Mouse (Mus musculus) c-Kit-positive CD71-positive TER-119-positive erythroid progenitor cells, embryonic 14.5 days (primary cell): Measurements from ENCODE around the gene Stim1.

Experiments used
- DNase-seq: peaks from one replicate; pipeline ENCODE4 v3.0.0-alpha.2; 2013; ENCODE audit warnings: low spot score

Stim1 gene

GRCm38 (mm10) chr7:102267601-102268394 is at the start of gene Stim1:
Gene Stim1 (plus strand): TSS chr7:102267806.
- DNase-seq: peak; percentile 75

DNA sequence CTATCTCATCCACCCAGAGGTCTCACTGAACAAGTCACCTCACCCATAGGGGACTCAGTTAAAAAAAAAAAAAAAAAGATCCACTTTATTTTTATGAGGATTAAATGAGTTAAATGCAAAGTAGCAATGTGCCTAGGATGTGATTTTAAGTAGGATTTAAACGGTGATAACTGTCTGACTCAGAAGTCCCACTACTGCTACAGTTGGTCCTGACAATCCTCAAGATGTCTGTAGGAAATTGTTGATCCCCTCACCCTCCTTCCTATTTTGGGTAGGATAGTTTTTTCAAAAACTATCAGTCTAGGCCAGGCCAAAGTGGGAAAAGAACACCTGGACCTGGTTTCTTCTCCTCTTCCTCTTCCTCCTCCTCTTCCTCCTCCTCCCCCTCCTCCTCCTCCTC is 45.7 kb upstream of the Stim1 start:
- DNase-seq: no peak

- no peak for DNase-seq
These were observed 45.3 kb upstream of the Stim1 start for GRCm38 (mm10) chr7:102222336-102222735.

DNA sequence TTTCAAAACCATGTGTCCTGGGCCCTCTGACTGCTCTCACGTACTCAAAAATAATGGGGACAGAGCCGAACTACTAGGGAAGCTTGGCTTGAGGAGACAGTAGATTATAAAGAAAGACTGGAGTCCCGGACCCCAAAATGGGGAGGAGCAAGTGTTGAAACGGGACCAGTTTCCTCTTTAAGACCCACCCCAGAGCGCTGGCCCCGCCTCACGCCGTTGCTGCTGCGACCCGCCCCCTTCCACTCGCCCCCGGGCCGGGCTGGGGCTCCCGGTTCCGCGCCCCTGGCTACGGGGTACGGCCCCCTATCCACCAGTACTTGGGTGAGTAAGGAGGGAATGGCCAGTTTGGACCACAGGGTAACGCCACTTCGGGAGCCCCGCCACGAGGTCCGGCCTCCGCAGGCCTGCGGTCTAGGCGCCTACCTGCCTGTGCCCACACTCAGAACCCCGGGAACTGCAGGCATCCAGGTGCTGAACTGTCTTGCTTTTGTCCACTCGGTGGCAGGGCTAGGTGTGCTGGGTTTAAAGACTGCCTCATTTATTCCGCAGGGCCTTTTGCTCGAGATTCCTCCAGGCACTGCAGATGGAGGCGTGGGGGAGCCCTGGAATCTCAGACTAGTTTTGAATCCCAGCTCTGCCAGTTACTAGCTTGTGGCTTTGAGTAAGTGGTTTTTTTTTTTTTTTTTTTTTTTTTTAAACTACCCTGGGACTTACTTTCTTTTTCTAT is 44.6 kb upstream of the Stim1 start:
- no peak for DNase-seq

DNA sequence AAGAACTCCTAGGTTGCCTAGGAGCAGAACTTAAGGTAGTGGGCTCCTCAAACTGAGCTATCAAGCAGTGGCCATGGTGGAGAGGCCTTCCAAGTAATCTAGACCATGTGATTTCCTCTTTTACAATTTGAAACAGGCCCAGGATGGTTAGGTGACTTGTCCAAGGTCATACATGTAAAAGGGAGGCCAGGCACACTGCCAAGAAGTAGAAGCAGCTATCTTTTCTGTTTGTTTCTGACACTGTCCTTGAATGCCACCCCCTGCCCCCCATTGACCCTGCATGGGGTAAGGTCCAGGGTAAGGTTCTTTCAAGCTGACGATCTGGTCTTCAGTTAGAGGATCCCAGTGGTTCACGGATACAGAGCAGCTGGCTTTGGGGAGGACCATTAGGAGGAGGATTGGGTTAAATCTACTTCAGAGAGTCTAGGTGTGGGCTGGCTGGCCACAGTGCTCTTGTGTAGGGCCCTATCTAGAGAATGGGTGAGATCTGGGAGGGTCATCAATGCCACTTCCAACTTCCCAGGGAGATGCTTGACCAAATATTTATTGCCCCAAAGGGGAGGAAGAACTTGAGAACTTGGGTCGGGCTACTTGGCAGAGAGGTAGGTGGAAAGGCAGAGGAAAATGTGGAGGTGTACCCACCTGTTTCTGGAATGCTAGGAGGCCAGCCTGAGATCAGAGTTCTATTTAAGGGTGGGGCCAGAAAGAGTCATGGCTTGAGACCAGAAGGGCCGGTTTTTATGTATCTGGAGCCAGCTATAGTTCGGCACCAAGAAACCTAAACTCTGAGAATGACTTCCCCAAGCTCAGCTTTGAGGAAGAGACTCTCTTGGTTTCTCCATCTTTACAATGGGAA is 43.5 kb upstream of the Stim1 start:
- DNase-seq: no peak

- DNase-seq: no peak
These were observed 41.6 kb upstream of the Stim1 start for GRCm38 (mm10) chr7:102226051-102226450.

GRCm38 (mm10) chr7:102228049-102228670 is 39.4 kb upstream of the Stim1 start:
- DNase-seq: no peak

DNA sequence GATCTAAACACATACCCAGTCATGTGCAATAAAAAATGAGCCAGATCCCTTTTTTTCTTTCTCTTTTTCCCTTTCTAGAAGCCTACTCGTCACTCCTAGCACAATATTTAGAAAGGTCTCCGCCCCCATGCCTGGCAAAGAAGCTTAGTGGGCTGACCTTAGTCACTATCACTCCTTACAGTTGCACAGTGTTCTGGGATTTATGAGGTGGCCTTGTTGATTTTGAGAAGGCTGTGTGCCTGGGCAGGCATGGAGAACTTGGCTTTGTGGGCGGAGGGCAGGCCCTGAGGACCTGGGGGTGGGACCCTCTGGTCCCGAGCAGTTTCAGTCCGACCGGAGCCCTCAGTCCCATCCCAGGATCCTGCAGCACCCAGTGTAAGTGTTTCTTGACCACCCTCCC is 37.8 kb upstream of the Stim1 start:
- no peak for DNase-seq

DNA sequence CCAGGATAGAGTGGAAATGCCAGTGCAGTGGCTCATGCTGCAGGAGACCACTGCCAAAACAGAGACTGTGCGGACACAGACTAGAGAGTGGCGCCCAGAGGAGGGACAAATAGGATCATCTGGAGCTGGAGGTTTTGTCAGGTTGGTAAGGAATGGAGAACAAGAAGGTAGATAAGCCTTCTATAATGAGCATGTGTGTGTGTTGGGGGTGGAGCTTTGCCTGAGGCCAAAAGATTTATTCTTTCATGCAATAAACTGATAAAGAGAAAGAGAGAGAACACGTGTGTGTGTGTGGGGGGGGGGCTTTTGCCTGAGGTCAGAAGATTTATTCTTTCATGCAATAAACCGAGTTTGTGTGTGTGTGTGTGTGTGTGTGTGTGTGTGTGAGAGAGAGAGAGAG is 34.5 kb upstream of the Stim1 start:
- DNase-seq: no peak

DNA sequence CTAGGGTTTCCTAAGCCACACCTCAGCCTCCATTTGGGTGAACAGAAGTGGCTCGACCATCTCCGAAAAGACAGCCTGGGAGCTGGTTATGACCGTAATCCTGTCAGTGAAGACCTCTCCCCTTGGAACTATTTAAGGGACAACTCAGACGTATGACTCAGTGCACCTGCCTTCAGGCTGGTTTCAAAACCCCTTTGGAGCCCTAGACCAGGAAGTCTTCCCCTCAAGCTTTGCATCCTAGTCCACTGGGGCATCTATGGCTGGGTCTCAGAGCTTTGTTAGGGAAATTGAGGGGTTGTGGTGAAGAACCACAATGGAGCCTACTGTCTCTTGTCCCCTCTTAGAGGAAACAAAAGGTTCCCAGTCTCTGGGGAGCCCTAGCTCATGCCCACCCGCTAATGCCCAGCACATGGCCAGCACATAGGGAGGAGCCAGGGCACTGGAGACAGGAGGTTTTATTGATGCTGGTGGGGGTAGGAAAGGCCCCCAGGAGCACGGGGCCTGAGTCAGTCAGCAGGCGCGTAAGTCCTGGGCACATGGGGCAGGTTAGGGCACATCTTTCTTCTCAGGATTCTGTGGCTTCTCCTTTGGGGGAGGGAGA is 28.8 kb upstream of the Stim1 start:
- no peak for DNase-seq

- DNase-seq: no peak
These were observed 28.0 kb upstream of the Stim1 start for GRCm38 (mm10) chr7:102239591-102239990.

DNA sequence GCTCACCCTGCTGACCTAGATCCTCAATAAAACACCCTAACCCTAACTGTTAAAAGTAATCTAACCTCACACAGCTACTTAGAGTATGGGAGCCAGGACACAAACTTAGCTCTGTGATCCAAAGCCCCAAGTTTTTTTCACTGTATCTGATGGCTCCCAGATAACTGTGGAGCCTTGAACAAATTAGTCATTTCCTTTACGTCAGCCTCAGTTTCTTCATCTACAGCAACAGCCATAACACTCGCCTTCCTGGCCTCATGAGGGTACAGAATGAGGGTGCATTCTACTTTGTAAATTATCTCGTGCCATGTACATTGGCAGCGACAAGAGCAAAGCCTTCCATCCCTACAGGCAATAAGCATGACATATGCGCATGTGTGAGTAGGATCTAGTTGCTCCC is 25.2 kb upstream of the Stim1 start:
- DNase-seq: no peak

DNA sequence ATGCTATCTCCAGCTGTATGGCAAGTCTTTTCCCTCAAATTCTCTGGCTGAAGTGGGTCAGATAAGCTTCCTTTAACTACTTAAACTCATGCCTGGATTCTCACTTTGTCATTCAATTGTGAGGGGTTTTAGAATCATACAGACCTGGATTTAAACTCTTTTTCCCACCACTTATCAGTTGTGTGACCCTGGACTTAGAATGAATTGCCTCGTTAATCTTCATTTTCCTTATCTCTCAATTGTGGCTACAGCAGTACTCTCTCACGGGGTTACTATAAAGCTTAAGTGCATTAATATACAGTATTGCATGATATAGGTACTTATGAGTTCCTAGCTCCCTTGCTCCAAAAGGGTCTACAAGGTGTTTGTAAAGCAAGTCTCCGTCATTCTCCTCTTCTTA is 24.7 kb upstream of the Stim1 start:
- DNase-seq: no peak

- no peak for DNase-seq
These were observed 23.7 kb upstream of the Stim1 start for GRCm38 (mm10) chr7:102243870-102244269.

- DNase-seq: no peak
These were observed 22.6 kb upstream of the Stim1 start for GRCm38 (mm10) chr7:102244782-102245535.

DNA sequence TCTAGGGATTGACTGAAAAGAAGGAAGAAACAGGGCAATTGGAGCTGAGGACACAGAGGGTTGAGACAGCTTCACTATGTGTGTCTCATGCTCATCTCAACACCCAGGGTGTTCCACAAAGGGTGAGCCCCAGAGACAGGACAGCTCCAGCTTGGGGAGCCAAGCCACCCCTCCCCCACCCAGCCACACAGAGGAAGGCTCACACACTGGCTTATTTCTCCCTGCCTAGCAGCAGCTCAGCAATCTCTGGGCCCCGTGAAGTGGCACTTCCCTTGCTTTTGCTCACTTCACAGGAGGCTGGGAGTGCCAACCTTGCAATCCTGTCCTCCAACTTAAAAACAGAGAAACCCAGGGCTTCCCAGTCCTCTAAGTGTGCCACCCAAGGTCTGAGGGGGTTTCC is 21.8 kb upstream of the Stim1 start:
- no peak for DNase-seq

DNA sequence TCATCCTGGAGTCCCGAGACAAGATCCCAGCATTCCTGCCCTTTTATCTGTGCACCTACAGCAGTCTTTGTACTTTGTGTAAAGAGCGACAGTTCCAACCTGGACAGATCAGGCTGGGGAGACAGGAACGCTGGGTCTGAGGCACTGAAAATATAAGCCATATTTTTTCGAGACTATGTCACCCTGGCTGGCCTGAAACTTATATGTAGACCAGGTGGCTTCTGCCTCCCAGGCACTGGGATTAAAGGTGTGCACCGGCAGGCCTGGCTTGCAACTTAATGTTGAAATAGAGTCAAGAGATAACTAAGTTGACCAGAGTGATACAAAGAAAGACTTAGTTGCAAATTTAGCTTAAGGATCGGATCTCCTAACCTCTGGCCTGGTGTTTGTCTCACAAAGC is 21.3 kb upstream of the Stim1 start:
- no peak for DNase-seq

- DNase-seq: no peak
These were observed 20.4 kb upstream of the Stim1 start for GRCm38 (mm10) chr7:102246956-102247797.

DNA sequence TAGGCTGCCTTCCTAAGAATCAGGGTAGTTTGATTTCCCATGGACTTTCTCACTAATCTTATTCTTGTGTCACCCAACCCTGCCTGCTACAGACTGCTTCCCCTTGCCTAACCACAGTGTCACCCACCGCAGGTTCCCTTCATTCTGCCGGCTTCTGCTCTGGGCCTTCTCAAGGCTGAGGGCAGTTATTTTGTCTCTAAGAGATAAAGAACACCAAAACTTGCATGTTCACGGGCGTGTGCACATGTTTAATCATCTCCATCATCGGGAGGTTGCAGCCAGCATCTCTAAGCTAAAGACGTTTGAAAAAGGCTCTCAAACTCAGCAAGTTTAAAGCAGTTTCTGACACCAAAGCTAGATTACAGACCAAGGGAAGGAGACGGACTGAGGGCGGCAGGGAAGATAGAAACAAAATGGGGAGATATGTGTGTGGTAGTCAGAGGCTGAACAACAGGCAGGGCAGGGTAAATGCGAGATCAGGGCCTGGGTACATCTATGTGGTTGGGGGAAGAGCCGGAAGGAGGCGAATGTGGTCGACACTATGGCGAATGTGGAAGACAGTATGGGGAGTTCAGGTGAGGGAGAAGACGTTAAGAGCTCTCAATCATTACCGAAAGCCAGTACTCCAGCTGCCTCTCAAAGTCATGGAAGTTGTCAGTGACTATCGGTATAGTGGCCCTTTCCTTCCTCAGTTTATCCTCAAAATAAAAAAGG is 18.8 kb upstream of the Stim1 start:
- peak; percentile 33 for DNase-seq

GRCm38 (mm10) chr7:102249531-102249895 is 18.1 kb upstream of the Stim1 start:
- no peak for DNase-seq
